Mouse (Mus musculus): Measurements from ENCODE around the gene Kirrel3. TPM values are rescaled to one million over a fixed set of nuclear protein-coding genes. Genes with fewer than 3 reads are reported as not detected.

The Kirrel3 gene
- polyA plus RNA-seq, 1 experiment from 2014 or later: 4.0 TPM

GRCm38 (mm10) chr9:34912273-34912972 is 426.7 kb downstream of the Kirrel3 start:
- Histone ChIP-seq H3K27ac (ENCODE audit: low read depth, low read length) (no peak overlapping the region), H3K9ac (ENCODE audit: low read depth, low read length) (no peak overlapping the region), H3K27me3 (ENCODE audit: control insufficient read depth, insufficient read depth, low read length) (no peaks in the 10 kb centered on the region), H3K4me1 (ENCODE audit: control insufficient read depth, insufficient read depth, low read length) (no peaks in the 10 kb centered on the region), H3K4me3 (ENCODE audit: low read length) (no peak overlapping the region), H3K4me2 (replicated peaks; ENCODE audit: low read depth, low read length) (no peak overlapping the region), H3K36me3 (ENCODE audit: control insufficient read depth, insufficient read depth, low read length) (no peaks in the 10 kb centered on the region), H3K9me3 (ENCODE audit: control insufficient read depth, low read length) (no peaks in the 10 kb centered on the region)
- no peak for ATAC-seq (ENCODE audit: low FRiP score, low TSS enrichment)
- WGBS: 93% methylated on average over 2 of the region's 2 CpGs

- H3K9me3 ChIP-seq (ENCODE audit: control insufficient read depth, low read length): no peaks in the 10 kb centered on the region
- no peaks in the 10 kb centered on the region for H3K27me3 ChIP-seq (ENCODE audit: control insufficient read depth, insufficient read depth, low read length)
- no peak overlapping the region for H3K4me3 ChIP-seq (ENCODE audit: low read length)
- H3K4me2 ChIP-seq (replicated peaks; ENCODE audit: low read depth, low read length): no peak overlapping the region
- WGBS: 4% methylated on average over 5 of the region's 5 CpGs
- no peaks in the 10 kb centered on the region for H3K36me3 ChIP-seq (ENCODE audit: control insufficient read depth, insufficient read depth, low read length)
- no peaks in the 10 kb centered on the region for H3K4me1 ChIP-seq (ENCODE audit: control insufficient read depth, insufficient read depth, low read length)
- no peak for ATAC-seq (ENCODE audit: low FRiP score, low TSS enrichment)
- no peak overlapping the region for H3K9ac ChIP-seq (ENCODE audit: low read depth, low read length)
- H3K27ac ChIP-seq (ENCODE audit: low read depth, low read length): no peak overlapping the region
Observed at GRCm38 (mm10) chr9:34912996-34913395, 427.3 kb downstream of the Kirrel3 start.

GRCm38 (mm10) chr9:34918976-34919375 is 433.3 kb downstream of the Kirrel3 start:
- Histone ChIP-seq H3K9ac (ENCODE audit: low read depth, low read length) (no peak overlapping the region), H3K4me3 (ENCODE audit: low read length) (no peak overlapping the region), H3K36me3 (ENCODE audit: control insufficient read depth, insufficient read depth, low read length) (no peaks in the 10 kb centered on the region), H3K27ac (ENCODE audit: low read depth, low read length) (no peak overlapping the region), H3K4me2 (replicated peaks; ENCODE audit: low read depth, low read length) (no peak overlapping the region), H3K4me1 (ENCODE audit: control insufficient read depth, insufficient read depth, low read length) (no peaks in the 10 kb centered on the region), H3K27me3 (ENCODE audit: control insufficient read depth, insufficient read depth, low read length) (no peaks in the 10 kb centered on the region), H3K9me3 (ENCODE audit: control insufficient read depth, low read length) (no peaks in the 10 kb centered on the region)
- no peak for ATAC-seq (ENCODE audit: low FRiP score, low TSS enrichment)
- WGBS: 95% methylated on average over 5 of the region's 5 CpGs

- Histone ChIP-seq H3K4me1 (ENCODE audit: control insufficient read depth, insufficient read depth, low read length) (no peaks in the 10 kb centered on the region), H3K9me3 (ENCODE audit: control insufficient read depth, low read length) (no peaks in the 10 kb centered on the region), H3K9ac (ENCODE audit: low read depth, low read length) (no peak overlapping the region), H3K36me3 (ENCODE audit: control insufficient read depth, insufficient read depth, low read length) (no peaks in the 10 kb centered on the region), H3K4me3 (ENCODE audit: low read length) (no peak overlapping the region), H3K27ac (ENCODE audit: low read depth, low read length) (no peak overlapping the region), H3K27me3 (ENCODE audit: control insufficient read depth, insufficient read depth, low read length) (no peaks in the 10 kb centered on the region), H3K4me2 (replicated peaks; ENCODE audit: low read depth, low read length) (no peak overlapping the region)
- ATAC-seq (ENCODE audit: low FRiP score, low TSS enrichment): no peak
- 69% methylated on average over 3 of the region's 3 CpGs for whole genome bisulfite sequencing
Observed at GRCm38 (mm10) chr9:34920116-34920515, 434.4 kb downstream of the Kirrel3 start.

GRCm38 (mm10) chr9:34921941-34922340 is 436.2 kb downstream of the Kirrel3 start:
- no peak overlapping the region for H3K9ac ChIP-seq (ENCODE audit: low read depth, low read length)
- H3K4me3 ChIP-seq (ENCODE audit: low read length): no peak overlapping the region
- H3K4me2 ChIP-seq (replicated peaks; ENCODE audit: low read depth, low read length): no peak overlapping the region
- WGBS: 93% methylated on average over 1 of the region's 1 CpGs
- H3K36me3 ChIP-seq (ENCODE audit: control insufficient read depth, insufficient read depth, low read length): no peaks in the 10 kb centered on the region
- no peaks in the 10 kb centered on the region for H3K9me3 ChIP-seq (ENCODE audit: control insufficient read depth, low read length)
- H3K27ac ChIP-seq (ENCODE audit: low read depth, low read length): no peak overlapping the region
- H3K4me1 ChIP-seq (ENCODE audit: control insufficient read depth, insufficient read depth, low read length): no peaks in the 10 kb centered on the region
- H3K27me3 ChIP-seq (ENCODE audit: control insufficient read depth, insufficient read depth, low read length): no peaks in the 10 kb centered on the region
- ATAC-seq (ENCODE audit: low FRiP score, low TSS enrichment): no peak

GRCm38 (mm10) chr9:34922716-34923115 is 437.0 kb downstream of the Kirrel3 start:
- no peaks in the 10 kb centered on the region for H3K9me3 ChIP-seq (ENCODE audit: control insufficient read depth, low read length)
- H3K9ac ChIP-seq (ENCODE audit: low read depth, low read length): no peak overlapping the region
- H3K4me1 ChIP-seq (ENCODE audit: control insufficient read depth, insufficient read depth, low read length): no peaks in the 10 kb centered on the region
- H3K4me2 ChIP-seq (replicated peaks; ENCODE audit: low read depth, low read length): no peak overlapping the region
- H3K36me3 ChIP-seq (ENCODE audit: control insufficient read depth, insufficient read depth, low read length): no peaks in the 10 kb centered on the region
- ATAC-seq (ENCODE audit: low FRiP score, low TSS enrichment): no peak
- 77% methylated on average over 6 of the region's 6 CpGs for WGBS
- H3K27me3 ChIP-seq (ENCODE audit: control insufficient read depth, insufficient read depth, low read length): no peaks in the 10 kb centered on the region
- H3K27ac ChIP-seq (ENCODE audit: low read depth, low read length): no peak overlapping the region
- no peak overlapping the region for H3K4me3 ChIP-seq (ENCODE audit: low read length)

GRCm38 (mm10) chr9:34923134-34923931 is 437.6 kb downstream of the Kirrel3 start:
- no peak for ATAC-seq (ENCODE audit: low FRiP score, low TSS enrichment)
- Histone ChIP-seq H3K27me3 (ENCODE audit: control insufficient read depth, insufficient read depth, low read length) (no peaks in the 10 kb centered on the region), H3K4me1 (ENCODE audit: control insufficient read depth, insufficient read depth, low read length) (no peaks in the 10 kb centered on the region), H3K27ac (ENCODE audit: low read depth, low read length) (no peak overlapping the region), H3K4me2 (replicated peaks; ENCODE audit: low read depth, low read length) (no peak overlapping the region), H3K4me3 (ENCODE audit: low read length) (no peak overlapping the region), H3K36me3 (ENCODE audit: control insufficient read depth, insufficient read depth, low read length) (no peaks in the 10 kb centered on the region), H3K9ac (ENCODE audit: low read depth, low read length) (no peak overlapping the region), H3K9me3 (ENCODE audit: control insufficient read depth, low read length) (no peaks in the 10 kb centered on the region)
- 73% methylated on average over 14 of the region's 14 CpGs for WGBS

GRCm38 (mm10) chr9:34925616-34926015 is 439.9 kb downstream of the Kirrel3 start:
- H3K36me3 ChIP-seq (ENCODE audit: control insufficient read depth, insufficient read depth, low read length): no peaks in the 10 kb centered on the region
- H3K4me2 ChIP-seq (replicated peaks; ENCODE audit: low read depth, low read length): no peak overlapping the region
- H3K27me3 ChIP-seq (ENCODE audit: control insufficient read depth, insufficient read depth, low read length): no peaks in the 10 kb centered on the region
- ATAC-seq (ENCODE audit: low FRiP score, low TSS enrichment): no peak
- 52% methylated on average over 5 of the region's 5 CpGs for WGBS
- H3K4me1 ChIP-seq (ENCODE audit: control insufficient read depth, insufficient read depth, low read length): no peaks in the 10 kb centered on the region
- H3K27ac ChIP-seq (ENCODE audit: low read depth, low read length): no peak overlapping the region
- no peak overlapping the region for H3K4me3 ChIP-seq (ENCODE audit: low read length)
- no peaks in the 10 kb centered on the region for H3K9me3 ChIP-seq (ENCODE audit: control insufficient read depth, low read length)
- no peak overlapping the region for H3K9ac ChIP-seq (ENCODE audit: low read depth, low read length)

GRCm38 (mm10) chr9:34930371-34930770 is 444.7 kb downstream of the Kirrel3 start:
- no peaks in the 10 kb centered on the region for H3K4me1 ChIP-seq (ENCODE audit: control insufficient read depth, insufficient read depth, low read length)
- no peak overlapping the region for H3K4me2 ChIP-seq (replicated peaks; ENCODE audit: low read depth, low read length)
- no peak overlapping the region for H3K9ac ChIP-seq (ENCODE audit: low read depth, low read length)
- no peaks in the 10 kb centered on the region for H3K27me3 ChIP-seq (ENCODE audit: control insufficient read depth, insufficient read depth, low read length)
- H3K27ac ChIP-seq (ENCODE audit: low read depth, low read length): no peak overlapping the region
- WGBS: 36% methylated on average over 1 of the region's 1 CpGs
- no peaks in the 10 kb centered on the region for H3K36me3 ChIP-seq (ENCODE audit: control insufficient read depth, insufficient read depth, low read length)
- no peak overlapping the region for H3K4me3 ChIP-seq (ENCODE audit: low read length)
- H3K9me3 ChIP-seq (ENCODE audit: control insufficient read depth, low read length): no peaks in the 10 kb centered on the region
- ATAC-seq (ENCODE audit: low FRiP score, low TSS enrichment): no peak
